Mouse (Mus musculus): ENCODE data around the gene Dusp13.

The Dusp13 gene

GRCm38 (mm10) chr14:21750881-21751542 is at the start of gene Dusp13:
TSS of gene Dusp13 (minus strand) at chr14:21751181.
- DNase-seq (ENCODE audit: low spot score), result peak; percentile 74

- no peak for DNase-seq (ENCODE audit: low spot score)
These were observed 49.7 kb upstream of the Dusp13 start for GRCm38 (mm10) chr14:21800641-21801040.

GRCm38 (mm10) chr14:21792250-21792649 is 41.3 kb upstream of the Dusp13 start:
- DNase-seq (ENCODE audit: low spot score), result no peak

GRCm38 (mm10) chr14:21791722-21792121 is 40.7 kb upstream of the Dusp13 start:
- DNase-seq (ENCODE audit: low spot score), result no peak

GRCm38 (mm10) chr14:21790585-21791251 is 39.7 kb upstream of the Dusp13 start:
- DNase-seq (ENCODE audit: low spot score), result no peak

- DNase-seq (ENCODE audit: low spot score), result no peak
These were observed 37.1 kb upstream of the Dusp13 start for GRCm38 (mm10) chr14:21788121-21788520.

GRCm38 (mm10) chr14:21787374-21787773 is 36.4 kb upstream of the Dusp13 start:
- DNase-seq (ENCODE audit: low spot score), result no peak

GRCm38 (mm10) chr14:21786500-21786899 is 35.5 kb upstream of the Dusp13 start:
- DNase-seq (ENCODE audit: low spot score), result no peak

GRCm38 (mm10) chr14:21776201-21776600 is 25.2 kb upstream of the Dusp13 start:
- no peak for DNase-seq (ENCODE audit: low spot score)

- no peak for DNase-seq (ENCODE audit: low spot score)
These were observed 23.0 kb upstream of the Dusp13 start for GRCm38 (mm10) chr14:21773946-21774345.

GRCm38 (mm10) chr14:21772506-21773281 is 21.7 kb upstream of the Dusp13 start:
- no peak for DNase-seq (ENCODE audit: low spot score)

GRCm38 (mm10) chr14:21766398-21766958 is 15.5 kb upstream of the Dusp13 start:
- DNase-seq (ENCODE audit: low spot score), result no peak

GRCm38 (mm10) chr14:21765754-21766397 is 14.9 kb upstream of the Dusp13 start:
- DNase-seq (ENCODE audit: low spot score), result no peak

- DNase-seq (ENCODE audit: low spot score), result no peak
These were observed 13.7 kb upstream of the Dusp13 start for GRCm38 (mm10) chr14:21764646-21765045.

- no peak for DNase-seq (ENCODE audit: low spot score)
These were observed 12.8 kb upstream of the Dusp13 start for GRCm38 (mm10) chr14:21763736-21764135.

- no peak for DNase-seq (ENCODE audit: low spot score)
These were observed 10.6 kb upstream of the Dusp13 start for GRCm38 (mm10) chr14:21761560-21761959.

- DNase-seq (ENCODE audit: low spot score), result no peak
These were observed 2.4 kb upstream of the Dusp13 start for GRCm38 (mm10) chr14:21753367-21753766.

GRCm38 (mm10) chr14:21752411-21752810 is 1.4 kb upstream of the Dusp13 start:
- DNase-seq (ENCODE audit: low spot score), result no peak

- peak; percentile 92 for DNase-seq (ENCODE audit: low spot score)
These were observed 737 bp downstream of the Dusp13 start, which contains the start of gene Samd8 for GRCm38 (mm10) chr14:21750008-21750880. TSS of gene Samd8 (plus strand) at chr14:21750531.

GRCm38 (mm10) chr14:21748142-21748870 is 2.7 kb downstream of the Dusp13 start:
- peak; percentile 82 for DNase-seq (ENCODE audit: low spot score)

Data from testis, postnatal 10 days (tissue).